Mouse (Mus musculus) MEL-GATA-1-ER (cell line): ENCODE results near the gene Slc35e3.

Source experiments
- DNase-seq: peaks from one replicate; pipeline ENCODE4 v3.0.0-alpha.2; 2012; ENCODE audit warnings: low read depth; ENCODE audit errors: extremely low read depth

Gene Slc35e3

GRCm38 (mm10) chr10:117684298-117685170, 61.6 kb downstream of the Slc35e3 start:
- no peak for DNase-seq

GRCm38 (mm10) chr10:117683734-117684037, 62.5 kb downstream of the Slc35e3 start:
- no peak for DNase-seq
